Mouse (Mus musculus) heart, embryonic 11.5 days (tissue): ENCODE results near the gene Kif1c. TPM values are rescaled to one million over a fixed set of nuclear protein-coding genes. Genes with fewer than 3 reads are reported as not detected.

ENCODE experiments used
- ATAC-seq: fragments of 200-750 bp; cut with Nextera tagmentation; replicated peaks from 2 replicates; pipeline ENCODE4 v1.8.0; 2017; ENCODE audit warnings: moderate library complexity; ENCODE audit not compliant: insufficient number of reproducible peaks, low FRiP score, low TSS enrichment
- H3K27ac ChIP-seq: fragments of 300-500 bp; sonication (generic); 2 replicates; pipeline ENCODE4 v1.5.1; 2014; ENCODE audit warnings: mild to moderate bottlenecking, low read depth, low read length
- H3K27me3 ChIP-seq: fragments of 300-500 bp; sonication (generic); 2 replicates; pipeline ENCODE4 v1.6.1; 2014; ENCODE audit warnings: mild to moderate bottlenecking, low read length, mixed read lengths; ENCODE audit not compliant: control insufficient read depth, insufficient read depth
- H3K36me3 ChIP-seq: fragments of 300-500 bp; sonication (generic); 2 replicates; pipeline ENCODE4 v1.6.1; 2014; ENCODE audit warnings: mild to moderate bottlenecking, low read length, moderate library complexity, mixed read lengths; ENCODE audit not compliant: control insufficient read depth, insufficient read depth
- H3K4me1 ChIP-seq: fragments of 300-500 bp; sonication (generic); 2 replicates; pipeline ENCODE4 v1.6.1; 2014; ENCODE audit warnings: low read length; ENCODE audit not compliant: control insufficient read depth, insufficient read depth
- H3K4me2 ChIP-seq: fragments of 300-500 bp; sonication (generic); 2 replicates; pipeline ENCODE4 v1.6.1; 2014; ENCODE audit warnings: mild to moderate bottlenecking, moderate library complexity
- H3K4me3 ChIP-seq: fragments of 300-500 bp; sonication (generic); 2 replicates; pipeline ENCODE4 v1.5.1; 2014; ENCODE audit warnings: low read depth, low read length
- H3K9ac ChIP-seq: fragments of 300-500 bp; sonication (generic); 2 replicates; pipeline ENCODE4 v1.6.1; 2014; ENCODE audit warnings: mild to moderate bottlenecking, low read depth, low read length, moderate library complexity
- H3K9me3 ChIP-seq: fragments of 300-500 bp; sonication (generic); replicated peaks from 2 replicates; pipeline ENCODE4 v1.6.1; 2016; ENCODE audit warnings: low read length; ENCODE audit not compliant: control insufficient read depth
- WGBS: fragments of 180-500 bp; shearing (Covaris S2); extraction: QIAGEN DNeasy Blood & Tissue Kit; methylation state at CpG from one replicate; pipeline ENCODE4 v1.1.7; 2014; ENCODE audit not compliant: insufficient replicate concordance; 5-methylcytosine and 5-hydroxymethylcytosine counted together
- polyA plus RNA-seq: library from polyadenylated mRNA; unstranded; fragments of >200 nt; fragmentation: Nextera tagmentation; extraction: Ambion mirVana; gene quantifications from 2 replicates; pipeline ENCODE4 v1.2.1, GENCODE M21; 2014

The Kif1c gene
- polyA plus RNA-seq, 1 experiment from 2014 or later: 11.4 TPM

DNA sequence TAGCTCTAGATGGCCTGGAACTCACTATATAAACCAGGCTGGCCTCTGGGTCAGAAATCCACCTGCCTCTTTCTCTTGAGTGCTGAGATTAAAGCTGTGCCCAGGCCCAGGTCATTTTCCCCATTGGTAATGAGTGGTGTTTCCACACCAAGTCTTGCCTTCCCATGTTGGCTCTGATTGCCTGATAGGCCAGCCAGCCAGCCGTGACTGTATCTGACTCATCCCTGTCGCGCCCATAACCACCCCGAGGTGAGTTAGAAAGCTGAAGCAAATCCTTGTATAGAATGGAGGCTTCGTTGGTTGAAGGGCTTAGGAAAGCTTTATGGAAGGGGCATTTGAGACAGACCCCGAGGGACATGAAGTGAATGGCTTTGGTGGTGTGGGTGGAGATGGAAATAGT is 15.5 kb downstream of the Kif1c start:
- 88% methylated on average over 6 of the region's 6 CpGs for WGBS
- Histone ChIP-seq H3K27me3 (no peaks in the 10 kb centered on the region), H3K36me3 (peaks cover 33% of the 10 kb centered on the region), H3K4me1 (no peaks in the 10 kb centered on the region; the same call in 1 of the 2 replicates), H3K9me3 (no peaks in the 10 kb centered on the region), H3K4me2 (no peak overlapping the region), H3K27ac (no peak overlapping the region), H3K4me3 (no peak overlapping the region), H3K9ac (no peak overlapping the region)
- no peak for ATAC-seq

DNA sequence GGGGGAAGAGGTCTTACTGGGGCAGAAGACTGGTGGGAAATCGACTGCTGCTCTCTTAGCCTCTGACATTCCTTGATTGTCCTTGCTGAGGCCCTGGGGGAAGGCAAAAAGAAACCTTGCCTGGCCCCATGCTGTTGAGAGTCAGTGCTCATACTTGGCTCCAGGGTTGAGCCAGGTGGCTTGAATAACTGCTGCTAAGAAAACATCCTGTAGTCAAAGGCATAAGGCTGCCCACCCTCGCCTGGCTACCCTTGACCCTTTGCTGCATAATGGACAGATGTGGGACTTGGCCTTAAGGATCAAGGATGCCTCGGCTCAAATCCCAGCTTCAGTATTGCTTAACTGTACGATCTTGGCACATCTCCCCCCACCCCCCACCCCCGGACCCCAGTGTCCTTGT is 18.1 kb downstream of the Kif1c start:
- Histone ChIP-seq H3K9me3 (no peaks in the 10 kb centered on the region), H3K4me2 (no peak overlapping the region), H3K4me1 (no peaks in the 10 kb centered on the region; the same call in 1 of the 2 replicates), H3K27ac (no peak overlapping the region), H3K4me3 (no peak overlapping the region), H3K27me3 (no peaks in the 10 kb centered on the region), H3K36me3 (peaks cover 25% of the 10 kb centered on the region), H3K9ac (no peak overlapping the region)
- ATAC-seq: no peak
- WGBS: 77% methylated on average over 5 of the region's 5 CpGs

DNA sequence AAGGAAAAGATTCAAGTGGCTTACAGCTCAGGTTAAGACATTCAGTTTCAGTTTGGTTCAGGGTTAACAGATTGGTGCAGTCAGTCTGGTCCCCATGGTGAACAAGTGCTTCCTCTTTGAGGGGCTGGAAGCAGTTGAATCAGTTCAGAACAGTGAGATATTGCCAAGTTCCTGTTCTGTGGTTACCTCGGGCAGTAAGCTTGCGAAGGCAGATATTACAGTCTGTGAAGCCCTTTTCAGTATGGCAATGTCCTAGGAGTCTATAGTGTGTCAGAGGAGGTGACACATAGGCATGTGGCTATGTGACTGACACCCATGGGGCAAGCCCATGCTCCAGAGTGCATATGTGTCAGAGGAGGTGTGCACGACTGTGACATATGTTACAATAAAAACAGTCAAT is 20.2 kb downstream of the Kif1c start:
- H3K27ac ChIP-seq: no peak overlapping the region

DNA sequence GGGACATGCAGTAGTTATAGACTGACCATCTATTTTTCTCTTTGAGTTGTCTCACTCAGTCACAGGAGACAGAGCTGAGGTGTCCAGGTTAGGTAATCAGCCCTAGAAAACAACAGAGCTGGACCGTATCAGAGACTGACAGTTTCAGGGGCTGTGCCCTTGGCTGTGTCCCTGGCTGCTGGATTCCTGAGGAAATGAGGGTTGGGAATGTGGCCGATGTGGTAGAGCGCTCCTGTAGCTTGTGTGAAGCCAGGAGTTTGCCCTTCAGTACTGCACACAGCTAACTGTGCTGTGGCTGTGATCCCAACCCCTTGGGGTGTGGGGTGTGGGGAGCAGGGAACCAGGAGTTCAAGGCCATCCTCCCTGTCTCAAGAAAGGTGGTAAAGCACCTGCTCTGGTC is 20.7 kb downstream of the Kif1c start:
- no peaks in the 10 kb centered on the region for H3K27me3 ChIP-seq
- no peaks in the 10 kb centered on the region for H3K9me3 ChIP-seq
- H3K27ac ChIP-seq: no peak overlapping the region
- H3K4me2 ChIP-seq: no peak overlapping the region
- H3K4me3 ChIP-seq: no peak overlapping the region
- WGBS: 70% methylated on average over 3 of the region's 3 CpGs
- peaks cover 44% of the 10 kb centered on the region for H3K36me3 ChIP-seq
- H3K4me1 ChIP-seq: no peaks in the 10 kb centered on the region; the same call in 1 of the 2 replicates
- H3K9ac ChIP-seq: no peak overlapping the region
- ATAC-seq: no peak

More for the DNA sequence above, 20.2 kb downstream of the Kif1c start:
- H3K36me3 ChIP-seq: peaks cover 40% of the 10 kb centered on the region
- no peaks in the 10 kb centered on the region; the same call in 1 of the 2 replicates for H3K4me1 ChIP-seq
- H3K9me3 ChIP-seq: no peaks in the 10 kb centered on the region
- no peak for ATAC-seq
- no peak overlapping the region for H3K4me2 ChIP-seq
- 85% methylated on average over 3 of the region's 3 CpGs for WGBS
- no peak overlapping the region for H3K9ac ChIP-seq
- no peaks in the 10 kb centered on the region for H3K27me3 ChIP-seq
- no peak overlapping the region for H3K4me3 ChIP-seq

DNA sequence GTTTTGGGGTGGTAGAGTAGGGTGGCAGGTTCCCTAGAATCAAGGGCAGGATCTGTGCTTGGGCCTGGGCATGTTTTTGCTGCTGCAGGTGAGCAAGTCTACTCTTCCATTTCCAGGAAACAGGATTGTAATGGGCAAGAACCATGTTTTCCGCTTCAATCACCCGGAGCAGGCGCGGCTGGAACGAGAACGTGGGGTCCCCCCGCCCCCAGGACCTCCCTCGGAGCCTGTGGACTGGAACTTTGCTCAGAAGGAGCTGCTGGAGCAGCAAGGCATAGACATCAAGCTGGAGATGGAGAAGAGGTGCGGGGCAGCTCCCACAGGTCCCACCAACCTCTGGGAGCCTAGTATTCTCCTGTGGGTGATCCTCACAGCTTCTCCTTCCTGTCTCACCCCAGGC is 24.4 kb downstream of the Kif1c start:
- Histone ChIP-seq H3K9ac (no peak overlapping the region), H3K36me3 (peaks cover 54% of the 10 kb centered on the region), H3K4me3 (no peak overlapping the region), H3K4me2 (no peak overlapping the region), H3K27ac (no peak overlapping the region), H3K9me3 (no peaks in the 10 kb centered on the region), H3K27me3 (no peaks in the 10 kb centered on the region), H3K4me1 (no peaks in the 10 kb centered on the region; the same call in 1 of the 2 replicates)
- 91% methylated on average over 9 of the region's 9 CpGs for WGBS
- no peak for ATAC-seq

DNA sequence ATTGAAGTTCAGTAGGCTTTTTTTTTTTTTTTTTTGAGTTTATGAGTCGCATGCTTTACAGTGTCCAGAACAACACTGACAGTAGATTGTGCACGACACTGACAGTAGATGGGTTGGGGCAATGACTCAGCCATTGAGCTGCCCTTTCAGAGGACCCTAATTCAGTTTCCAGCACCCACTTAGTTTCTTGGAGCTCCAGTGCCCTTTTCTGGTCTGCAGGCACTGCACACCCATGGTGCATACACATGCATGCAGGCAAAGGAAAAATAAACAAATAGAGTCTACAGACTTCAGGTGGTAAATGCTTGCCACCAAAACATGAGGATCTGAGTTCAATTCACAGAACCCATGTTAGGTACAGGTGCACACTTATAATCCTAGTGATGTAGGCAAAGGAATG is 26.2 kb downstream of the Kif1c start:
- no peak for ATAC-seq
- no peaks in the 10 kb centered on the region for H3K27me3 ChIP-seq
- H3K4me2 ChIP-seq: no peak overlapping the region
- no peaks in the 10 kb centered on the region for H3K4me1 ChIP-seq
- no peak overlapping the region for H3K4me3 ChIP-seq
- no peak overlapping the region for H3K27ac ChIP-seq
- H3K9me3 ChIP-seq: no peaks in the 10 kb centered on the region
- peaks cover 42% of the 10 kb centered on the region for H3K36me3 ChIP-seq
- H3K9ac ChIP-seq: no peak overlapping the region
- WGBS: 90% methylated on average over 2 of the region's 2 CpGs

DNA sequence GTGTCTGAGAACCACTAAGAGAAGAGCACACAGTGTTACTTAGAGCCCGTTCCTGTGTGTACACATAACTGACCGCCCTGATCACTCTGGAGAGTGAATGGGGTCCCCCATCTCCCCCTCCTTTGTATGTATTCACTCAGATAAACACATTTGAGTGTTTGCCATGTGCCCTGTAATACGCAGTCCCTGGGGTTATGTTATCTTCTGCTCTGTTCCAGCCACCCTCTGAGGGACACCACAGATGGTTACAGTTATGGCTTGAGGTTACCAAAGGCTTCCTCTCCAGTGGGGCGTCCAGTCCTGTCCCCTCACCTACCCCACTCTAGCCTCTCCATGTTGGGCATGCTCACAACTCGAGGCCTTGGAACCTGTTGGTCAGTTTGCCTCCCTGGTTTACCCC is 27.0 kb downstream of the Kif1c start:
- no peak overlapping the region for H3K4me3 ChIP-seq
- H3K27me3 ChIP-seq: no peaks in the 10 kb centered on the region
- peaks cover 40% of the 10 kb centered on the region for H3K36me3 ChIP-seq
- no peak overlapping the region for H3K4me2 ChIP-seq
- no peak for ATAC-seq
- no peak overlapping the region for H3K9ac ChIP-seq
- no peak overlapping the region for H3K27ac ChIP-seq
- 75% methylated on average over 5 of the region's 5 CpGs for WGBS
- H3K9me3 ChIP-seq: no peaks in the 10 kb centered on the region
- H3K4me1 ChIP-seq: no peaks in the 10 kb centered on the region

DNA sequence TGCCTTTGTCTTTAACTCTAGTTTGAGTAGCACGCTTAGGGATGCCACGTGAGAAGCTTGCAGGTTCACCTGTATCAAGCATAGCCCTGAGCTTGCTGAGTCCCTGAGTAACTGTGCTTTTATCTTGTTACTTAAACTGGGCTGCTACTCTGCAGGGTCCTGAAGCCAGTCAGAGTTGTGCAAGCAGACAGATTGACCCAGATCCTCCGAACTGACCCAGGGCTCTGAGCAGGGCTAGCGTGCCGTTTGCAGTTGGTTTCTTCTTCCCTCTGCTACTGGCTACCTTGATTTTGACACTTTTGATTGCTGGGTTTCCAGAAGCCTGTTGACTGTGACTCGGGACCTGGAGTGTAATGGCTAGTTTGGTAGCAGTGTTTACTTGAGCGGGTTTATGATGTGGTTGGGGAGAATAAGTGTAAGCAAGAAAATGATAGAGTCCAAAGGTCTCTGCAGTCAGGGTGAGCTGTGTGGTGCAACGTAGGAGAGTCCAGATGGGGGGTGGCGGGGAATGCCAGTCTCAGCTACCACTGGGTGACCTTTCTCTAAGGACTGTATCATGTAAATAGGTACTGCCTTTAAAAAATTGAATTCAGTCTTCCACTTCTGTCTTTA is 30.2 kb downstream of the Kif1c start:
- H3K4me3 ChIP-seq: no peak overlapping the region
- no peak overlapping the region for H3K9ac ChIP-seq
- 81% methylated on average over 9 of the region's 9 CpGs for WGBS
- H3K4me1 ChIP-seq: no peaks in the 10 kb centered on the region
- no peak for ATAC-seq
- no peaks in the 10 kb centered on the region for H3K27me3 ChIP-seq
- H3K36me3 ChIP-seq: peaks cover 25% of the 10 kb centered on the region
- no peak overlapping the region for H3K4me2 ChIP-seq
- no peaks in the 10 kb centered on the region for H3K9me3 ChIP-seq
- H3K27ac ChIP-seq: no peak overlapping the region

DNA sequence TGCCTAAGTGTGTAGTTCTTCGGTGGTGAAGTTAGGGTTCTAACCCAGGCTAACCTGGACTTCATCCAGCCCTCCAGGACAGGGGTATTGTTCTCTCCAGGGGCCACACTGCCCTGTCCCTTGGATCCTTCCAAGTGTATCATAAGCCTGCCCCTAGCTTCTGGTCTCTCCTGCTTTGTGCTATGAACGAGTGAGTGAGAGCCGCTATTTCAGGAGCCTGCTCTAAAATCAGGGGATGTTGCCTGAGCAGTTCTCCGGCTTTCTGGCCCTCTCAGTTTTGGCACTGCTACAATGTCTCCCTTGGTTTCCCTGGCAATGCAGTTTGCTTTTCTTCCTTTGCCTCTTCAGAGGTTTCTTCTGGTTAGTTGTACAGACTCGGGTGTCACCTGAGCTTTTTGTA is 30.8 kb downstream of the Kif1c start:
- WGBS: 66% methylated on average over 5 of the region's 5 CpGs
- H3K4me1 ChIP-seq: no peaks in the 10 kb centered on the region
- ATAC-seq: no peak
- H3K9ac ChIP-seq: no peak overlapping the region
- H3K4me2 ChIP-seq: no peak overlapping the region
- H3K4me3 ChIP-seq: no peak overlapping the region
- H3K36me3 ChIP-seq: peaks cover 20% of the 10 kb centered on the region
- H3K9me3 ChIP-seq: no peaks in the 10 kb centered on the region
- H3K27me3 ChIP-seq: no peaks in the 10 kb centered on the region
- no peak overlapping the region for H3K27ac ChIP-seq
